Mouse (Mus musculus) intestine, postnatal 0 days (tissue): Measurements from ENCODE around the gene Babam2. TPM values are rescaled to one million over a fixed set of nuclear protein-coding genes. Genes with fewer than 3 reads are reported as not detected.

Experiments
- ATAC-seq: fragments of 200-750 bp; cut with Nextera tagmentation; 2 replicates; pipeline ENCODE4 v1.8.0; 2017; ENCODE audit warnings: mild to moderate bottlenecking, moderate TSS enrichment, moderate library complexity
- H3K27ac ChIP-seq: fragments of 300-500 bp; sonication (generic); 2 replicates; pipeline ENCODE4 v1.5.1; 2014; ENCODE audit warnings: mild to moderate bottlenecking, low read depth, low read length, moderate library complexity
- H3K27me3 ChIP-seq: fragments of 300-500 bp; sonication (generic); replicated peaks from 2 replicates; pipeline ENCODE4 v1.6.1; 2014; ENCODE audit warnings: low read length, mixed read lengths; ENCODE audit not compliant: control insufficient read depth, insufficient read depth
- H3K36me3 ChIP-seq: fragments of 300-500 bp; sonication (generic); 2 replicates; pipeline ENCODE4 v1.6.1; 2014; ENCODE audit warnings: mild to moderate bottlenecking, moderate library complexity; ENCODE audit not compliant: control insufficient read depth, insufficient read depth
- H3K4me1 ChIP-seq: fragments of 300-500 bp; sonication (generic); replicated peaks from 2 replicates; pipeline ENCODE4 v1.6.1; 2014; ENCODE audit warnings: antibody characterized with exemption, low read length, mixed read lengths; ENCODE audit not compliant: control insufficient read depth, insufficient read depth
- H3K4me2 ChIP-seq: fragments of 300-500 bp; sonication (generic); replicated peaks from 2 replicates; pipeline ENCODE4 v1.6.1; 2014; ENCODE audit warnings: low read depth, mild to moderate bottlenecking, moderate library complexity
- H3K4me3 ChIP-seq: fragments of 300-500 bp; sonication (generic); 2 replicates; pipeline ENCODE4 v1.5.1; 2014; ENCODE audit warnings: low read depth, low read length
- H3K9ac ChIP-seq: fragments of 300-500 bp; sonication (generic); 2 replicates; pipeline ENCODE4 v1.6.1; 2014; ENCODE audit warnings: mild to moderate bottlenecking, low read depth, low read length
- H3K9me3 ChIP-seq: fragments of 300-500 bp; sonication (generic); 2 replicates; pipeline ENCODE4 v1.6.1; 2016; ENCODE audit warnings: mixed run types; ENCODE audit not compliant: control insufficient read depth
- CTCF ChIP-seq: sonication (generic); IDR thresholded peaks from 2 replicates; pipeline ENCODE4 v1.5.1; 2016; ENCODE audit warnings: low read depth, mild to moderate bottlenecking, control low read depth, antibody characterized with exemption, moderate library complexity
- WGBS: fragments of 180-500 bp; shearing (Covaris S2); extraction: QIAGEN DNeasy Blood & Tissue Kit; methylation state at CpG from one replicate; pipeline ENCODE4 v1.1.7; 2014; 5-methylcytosine and 5-hydroxymethylcytosine counted together
- polyA plus RNA-seq: library from polyadenylated mRNA; unstranded; fragments of >200 nt; fragmentation: Nextera tagmentation; extraction: Ambion mirVana; gene quantifications from 2 replicates; pipeline ENCODE4 v1.2.1, GENCODE M21; 2015

The Babam2 gene
- polyA plus RNA-seq, 1 experiment from 2014 or later = 53.8 TPM

GRCm38 (mm10) chr5:31693191-31693590 is 4.3 kb upstream of the Babam2 start:
- Histone ChIP-seq H3K27me3 (no peaks in the 10 kb centered on the region), H3K36me3 (no peaks in the 10 kb centered on the region), H3K27ac (no peak overlapping the region), H3K4me2 (no peak overlapping the region), H3K4me1 (no peaks in the 10 kb centered on the region), H3K4me3 (no peak overlapping the region), H3K9me3 (no peaks in the 10 kb centered on the region), H3K9ac (no peak overlapping the region)
- TF ChIP-seq CTCF = no peak
- ATAC-seq = no peak

- peak within 1 kb of the TSS; percentile 81 for H3K9ac ChIP-seq
- no peaks in the 10 kb centered on the region for H3K4me1 ChIP-seq
- H3K4me2 ChIP-seq = peak within 1 kb of the TSS; percentile 81
- H3K27ac ChIP-seq = peak within 1 kb of the TSS; percentile 91
- peak within 1 kb of the TSS; percentile 75 for H3K4me3 ChIP-seq
- 6% methylated on average over 18 of the region's 18 CpGs for WGBS
- no peaks in the 10 kb centered on the region for H3K9me3 ChIP-seq
- H3K27me3 ChIP-seq = no peaks in the 10 kb centered on the region
- H3K36me3 ChIP-seq = no peaks in the 10 kb centered on the region
- TF ChIP-seq CTCF = 0 out of 2 replicates have a peak, but pooled peaks have one; percentile 1
- ATAC-seq = no peak
Measured at GRCm38 (mm10) chr5:31696971-31697643, 377 bp upstream of the Babam2 start, which contains the start of gene Rbks. TSS of gene Rbks (minus strand) at chr5:31697627.

- 2% methylated on average over 16 of the region's 16 CpGs for WGBS
- peak overlapping the region; percentile 75 for H3K4me3 ChIP-seq
- peaks cover 7% of the 10 kb centered on the region; the same call in 1 of the 2 replicates for H3K36me3 ChIP-seq
- peak overlapping the region; percentile 81 for H3K4me2 ChIP-seq
- H3K9me3 ChIP-seq = no peaks in the 10 kb centered on the region
- peak overlapping the region; percentile 91 for H3K27ac ChIP-seq
- peak; percentile 69 for ATAC-seq
- no peaks in the 10 kb centered on the region for H3K27me3 ChIP-seq
- H3K4me1 ChIP-seq = no peaks in the 10 kb centered on the region
- H3K9ac ChIP-seq = peak overlapping the region; percentile 81
- TF ChIP-seq CTCF = no peak
Measured at GRCm38 (mm10) chr5:31698297-31698726, 828 bp downstream of the Babam2 start.

- TF ChIP-seq CTCF = no peak
- H3K4me1 ChIP-seq = no peaks in the 10 kb centered on the region
- H3K4me3 ChIP-seq = 0 out of 2 replicates have a peak overlapping the region, but pooled peaks have one; percentile 75
- H3K27me3 ChIP-seq = no peaks in the 10 kb centered on the region
- 49% methylated on average over 4 of the region's 4 CpGs for WGBS
- H3K36me3 ChIP-seq = peaks cover 13% of the 10 kb centered on the region
- no peak for ATAC-seq
- H3K27ac ChIP-seq = no peak overlapping the region
- H3K4me2 ChIP-seq = peak overlapping the region; percentile 81
- H3K9ac ChIP-seq = no peak overlapping the region
- H3K9me3 ChIP-seq = no peaks in the 10 kb centered on the region
Measured at GRCm38 (mm10) chr5:31698931-31699330, 1.4 kb downstream of the Babam2 start.

- Histone ChIP-seq H3K4me2 (peak overlapping the region; percentile 81; the same call in 1 of the 2 replicates), H3K9me3 (no peaks in the 10 kb centered on the region), H3K36me3 (peaks cover 14% of the 10 kb centered on the region), H3K4me3 (no peak overlapping the region), H3K27me3 (no peaks in the 10 kb centered on the region), H3K9ac (no peak overlapping the region), H3K27ac (no peak overlapping the region), H3K4me1 (no peaks in the 10 kb centered on the region)
- TF ChIP-seq CTCF = no peak
- ATAC-seq = no peak
Measured at GRCm38 (mm10) chr5:31699397-31699796, 1.9 kb downstream of the Babam2 start.

GRCm38 (mm10) chr5:31704971-31705370 is 7.5 kb downstream of the Babam2 start:
- Histone ChIP-seq H3K4me3 (no peak overlapping the region), H3K27me3 (no peaks in the 10 kb centered on the region), H3K4me1 (no peaks in the 10 kb centered on the region), H3K9me3 (no peaks in the 10 kb centered on the region), H3K36me3 (peaks cover 20% of the 10 kb centered on the region), H3K4me2 (no peak overlapping the region), H3K27ac (no peak overlapping the region), H3K9ac (no peak overlapping the region)
- ATAC-seq = no peak
- TF ChIP-seq CTCF = no peak
- 85% methylated on average over 5 of the region's 5 CpGs for WGBS
